Mouse (Mus musculus) hindbrain, embryonic 13.5 days (tissue): ENCODE data around the gene Cfh. TPM values are rescaled to one million over a fixed set of nuclear protein-coding genes. Genes with fewer than 3 reads are reported as not detected.
"Not testable (repeated sequence)": the region's sequence is repeated elsewhere in the genome, so short reads cannot be mapped to it uniquely, and the experiment has no call there.

Experiments used
- ATAC-seq: fragments of 200-750 bp; cut with Nextera tagmentation; 2 replicates; pipeline ENCODE4 v1.8.0; 2017; ENCODE audit warnings: moderate TSS enrichment; ENCODE audit not compliant: low FRiP score
- H3K27ac ChIP-seq: fragments of 300-500 bp; sonication (generic); 2 replicates; pipeline ENCODE4 v1.5.1; 2015; ENCODE audit warnings: inconsistent platforms, mild to moderate bottlenecking, moderate library complexity
- H3K27me3 ChIP-seq: fragments of 300-500 bp; sonication (generic); 2 replicates; pipeline ENCODE4 v1.6.1; 2015; ENCODE audit warnings: mild to moderate bottlenecking, inconsistent platforms
- H3K36me3 ChIP-seq: fragments of 300-500 bp; sonication (generic); 2 replicates; pipeline ENCODE4 v1.6.1; 2015; ENCODE audit warnings: mild to moderate bottlenecking, inconsistent platforms
- H3K4me1 ChIP-seq: fragments of 300-500 bp; sonication (generic); replicated peaks from 2 replicates; pipeline ENCODE4 v1.6.1; 2015; ENCODE audit warnings: inconsistent platforms
- H3K4me2 ChIP-seq: fragments of 300-500 bp; sonication (generic); 2 replicates; pipeline ENCODE4 v1.6.1; 2015; ENCODE audit warnings: inconsistent platforms, mild to moderate bottlenecking, moderate library complexity
- H3K4me3 ChIP-seq: fragments of 300-500 bp; sonication (generic); 2 replicates; pipeline ENCODE4 v1.5.1; 2015; ENCODE audit warnings: mild to moderate bottlenecking, inconsistent platforms
- H3K9ac ChIP-seq: fragments of 300-500 bp; sonication (generic); 2 replicates; pipeline ENCODE4 v1.6.1; 2015; ENCODE audit warnings: mild to moderate bottlenecking, inconsistent platforms
- H3K9me3 ChIP-seq: fragments of 300-500 bp; sonication (generic); 2 replicates; pipeline ENCODE4 v1.6.1; 2016; ENCODE audit warnings: inconsistent platforms
- WGBS: fragments of 180-500 bp; shearing (Covaris S2); methylation state at CpG from one replicate; pipeline ENCODE4 v1.1.7; 2015; 5-methylcytosine and 5-hydroxymethylcytosine counted together
- polyA plus RNA-seq: library from polyadenylated mRNA; unstranded; fragments of >200 nt; fragmentation: Nextera tagmentation; extraction: Ambion mirVana; gene quantifications from 2 replicates; pipeline ENCODE4 v1.2.1, GENCODE M21; 2015

The Cfh gene
- polyA plus RNA-seq, result 12.4 and 13.6 TPM in 2 replicates

- H3K4me3 ChIP-seq, H3K4me2 ChIP-seq, H3K4me1 ChIP-seq, H3K27ac ChIP-seq, H3K9ac ChIP-seq, H3K27me3 ChIP-seq, H3K36me3 ChIP-seq, H3K9me3 ChIP-seq, ATAC-seq: not testable (repeated sequence)
Measured at GRCm38 (mm10) chr1:140183664-140184063, at the start of gene Cfh. Gene Cfh, minus strand, starts transcription at chr1:140183764.

GRCm38 (mm10) chr1:140226673-140227072 lies 43.1 kb upstream of the Cfh start:
- WGBS, result 87% methylated on average over 8 of the region's 8 CpGs
- Histone ChIP-seq H3K27me3 (no peaks in the 10 kb centered on the region), H3K27ac (no peak overlapping the region), H3K4me2 (no peak overlapping the region), H3K9ac (no peak overlapping the region), H3K9me3 (no peaks in the 10 kb centered on the region), H3K4me1 (no peaks in the 10 kb centered on the region), H3K36me3 (no peaks in the 10 kb centered on the region), H3K4me3 (no peak overlapping the region)
- no peak for ATAC-seq

GRCm38 (mm10) chr1:140225221-140225620 lies 41.7 kb upstream of the Cfh start:
- Histone ChIP-seq H3K27ac (no peak overlapping the region), H3K9me3 (no peaks in the 10 kb centered on the region), H3K36me3 (no peaks in the 10 kb centered on the region), H3K4me1 (no peaks in the 10 kb centered on the region), H3K9ac (no peak overlapping the region), H3K4me3 (no peak overlapping the region), H3K4me2 (no peak overlapping the region), H3K27me3 (no peaks in the 10 kb centered on the region)
- WGBS, result 71% methylated on average over 3 of the region's 3 CpGs
- no peak for ATAC-seq

- no peak for ATAC-seq
- WGBS, result 89% methylated on average over 2 of the region's 2 CpGs
- Histone ChIP-seq H3K4me3 (no peak overlapping the region), H3K9ac (no peak overlapping the region), H3K27me3 (no peaks in the 10 kb centered on the region), H3K27ac (no peak overlapping the region), H3K4me1 (no peaks in the 10 kb centered on the region), H3K4me2 (no peak overlapping the region), H3K9me3 (no peaks in the 10 kb centered on the region), H3K36me3 (no peaks in the 10 kb centered on the region)
Measured at GRCm38 (mm10) chr1:140205329-140205728, 21.8 kb upstream of the Cfh start.

- 77% methylated on average over 2 of the region's 2 CpGs for WGBS
- H3K36me3 ChIP-seq, H3K27me3 ChIP-seq, H3K4me2 ChIP-seq, H3K9ac ChIP-seq, H3K27ac ChIP-seq, H3K4me3 ChIP-seq, H3K9me3 ChIP-seq, ATAC-seq, H3K4me1 ChIP-seq: not testable (repeated sequence)
Measured at GRCm38 (mm10) chr1:140188500-140188899, 4.9 kb upstream of the Cfh start.

GRCm38 (mm10) chr1:140183208-140183607 lies 356 bp downstream of the Cfh start:
- 60% methylated on average over 2 of the region's 2 CpGs for WGBS
- no peak for ATAC-seq
- no peaks in the 10 kb centered on the region for H3K36me3 ChIP-seq

GRCm38 (mm10) chr1:140180125-140180524 lies 3.4 kb downstream of the Cfh start:
- WGBS, result 81% methylated on average over 1 of the region's 1 CpGs
- Histone ChIP-seq H3K9me3 (no peaks in the 10 kb centered on the region), H3K36me3 (no peaks in the 10 kb centered on the region), H3K9ac (no peak overlapping the region), H3K27ac (no peak overlapping the region), H3K4me3 (no peak overlapping the region), H3K4me1 (no peaks in the 10 kb centered on the region), H3K27me3 (no peaks in the 10 kb centered on the region), H3K4me2 (no peak overlapping the region)
- no peak for ATAC-seq

More at GRCm38 (mm10) chr1:140183208-140183607, 356 bp downstream of the Cfh start:
- Histone ChIP-seq H3K27ac (no peak overlapping the region), H3K27me3 (no peaks in the 10 kb centered on the region), H3K9ac (no peak overlapping the region), H3K4me2 (no peak overlapping the region), H3K4me3 (no peak overlapping the region), H3K9me3 (no peaks in the 10 kb centered on the region), H3K4me1 (no peaks in the 10 kb centered on the region)

GRCm38 (mm10) chr1:140175442-140175841 lies 8.1 kb downstream of the Cfh start:
- WGBS, result 64% methylated on average over 2 of the region's 2 CpGs
- ATAC-seq, result no peak
- Histone ChIP-seq H3K4me2 (no peak overlapping the region), H3K4me1 (no peaks in the 10 kb centered on the region), H3K9ac (no peak overlapping the region), H3K9me3 (no peaks in the 10 kb centered on the region), H3K4me3 (no peak overlapping the region), H3K27ac (no peak overlapping the region), H3K36me3 (no peaks in the 10 kb centered on the region), H3K27me3 (no peaks in the 10 kb centered on the region)

- no peaks in the 10 kb centered on the region for H3K36me3 ChIP-seq
- 54% methylated on average over 4 of the region's 4 CpGs for WGBS
- H3K27ac ChIP-seq, result no peak overlapping the region
- no peaks in the 10 kb centered on the region for H3K27me3 ChIP-seq
- no peaks in the 10 kb centered on the region for H3K4me1 ChIP-seq
- no peak overlapping the region for H3K4me3 ChIP-seq
- no peak overlapping the region for H3K9ac ChIP-seq
- H3K9me3 ChIP-seq, result no peaks in the 10 kb centered on the region
- H3K4me2 ChIP-seq, result no peak overlapping the region
- no peak for ATAC-seq
Measured at GRCm38 (mm10) chr1:140171581-140172154, 11.9 kb downstream of the Cfh start.

GRCm38 (mm10) chr1:140158970-140159369 lies 24.6 kb downstream of the Cfh start:
- Histone ChIP-seq H3K4me2 (no peak overlapping the region), H3K27me3 (no peaks in the 10 kb centered on the region), H3K4me3 (no peak overlapping the region), H3K36me3 (no peaks in the 10 kb centered on the region), H3K9ac (no peak overlapping the region), H3K4me1 (no peaks in the 10 kb centered on the region), H3K9me3 (no peaks in the 10 kb centered on the region), H3K27ac (no peak overlapping the region)
- no peak for ATAC-seq
- WGBS, result 79% methylated on average over 3 of the region's 3 CpGs

- no peak overlapping the region for H3K4me3 ChIP-seq
- no peaks in the 10 kb centered on the region for H3K27me3 ChIP-seq
- no peak overlapping the region for H3K9ac ChIP-seq
- ATAC-seq, result no peak
- H3K36me3 ChIP-seq, result no peaks in the 10 kb centered on the region
- no peaks in the 10 kb centered on the region for H3K9me3 ChIP-seq
- H3K27ac ChIP-seq, result no peak overlapping the region
- H3K4me1 ChIP-seq, result no peaks in the 10 kb centered on the region
- H3K4me2 ChIP-seq, result no peak overlapping the region
Measured at GRCm38 (mm10) chr1:140069471-140069870, 114.1 kb downstream of the Cfh start.
